ENCODE assay signal across 8 mouse cellular contexts in the genomic region with DNA sequence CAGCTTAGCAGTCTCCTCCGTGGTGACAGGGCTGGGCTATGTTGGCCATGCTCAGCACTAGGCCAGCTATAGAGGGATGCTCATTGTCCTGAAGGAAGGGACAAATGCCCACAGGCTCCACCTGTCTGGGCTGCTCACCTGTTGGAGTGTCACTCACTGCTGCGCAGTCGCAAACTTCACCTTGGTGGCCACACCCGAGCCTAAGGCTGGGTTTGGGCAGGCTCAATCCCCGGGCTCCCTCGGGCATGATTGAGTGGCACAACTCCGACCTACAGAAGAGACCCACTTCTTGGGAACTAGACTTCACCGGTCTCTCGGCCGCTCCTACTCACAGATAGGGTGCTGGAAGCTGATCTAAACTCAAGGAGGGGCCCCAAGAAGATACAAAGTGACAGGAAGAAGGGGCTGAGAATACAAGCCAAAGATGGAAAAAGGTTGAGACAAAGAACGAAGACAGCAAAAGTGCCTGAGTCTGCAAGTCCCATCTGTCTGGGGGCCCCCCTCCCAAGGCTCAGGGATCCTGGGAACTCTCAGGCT. TPM values are rescaled to one million over a fixed set of nuclear protein-coding genes. Genes with fewer than 3 reads are reported as not detected.
DNase-seq lines count a peak whose midpoint lies in the region; ATAC-seq lines count a peak whose summit lies in the region.

No protein-coding gene starts in this region.

- H3K36me3 ChIP-seq in embryonic facial prominence, embryonic 10.5 days (replicated peaks), result peaks cover 47% of the 10 kb centered on the region
- H3K36me3 ChIP-seq in intestine, embryonic 15.5 days, result peaks cover 25% of the 10 kb centered on the region

- peak overlapping the region; percentile 91 for H3K4me3 ChIP-seq in embryonic facial prominence, embryonic 10.5 days
- peak overlapping the region; percentile 77 for H3K4me3 ChIP-seq in intestine, embryonic 15.5 days (replicated peaks)

- H3K9ac ChIP-seq in intestine, embryonic 15.5 days, result peak overlapping the region; percentile 90

- no peak for ATAC-seq in intestine, embryonic 15.5 days
- ATAC-seq in megakaryocyte progenitor cell, adult 5-6 weeks (replicated peaks; ENCODE audit: poor library complexity), result no peak

- intact Hi-C loops in heart, postnatal 36 days (cut with DNase I), result loop anchor here (2.0 to 10.0 kb wide), 3 partner anchors 20 to 1036 kb away; partner anchors contain the start of genes Ltbp4 and Rps16

- peaks cover 55% of the 10 kb centered on the region for H3K4me1 ChIP-seq in embryonic facial prominence, embryonic 10.5 days
- H3K4me1 ChIP-seq in intestine, embryonic 15.5 days (replicated peaks), result peaks cover 35% of the 10 kb centered on the region

- 14% methylated on average over 11 of the region's 11 CpGs for WGBS in embryonic facial prominence, embryonic 10.5 days
- WGBS in intestine, embryonic 15.5 days, result 4% methylated on average over 11 of the region's 11 CpGs

- H3K27ac ChIP-seq in embryonic facial prominence, embryonic 10.5 days (replicated peaks), result peak overlapping the region; percentile 97
- H3K27ac ChIP-seq in intestine, embryonic 15.5 days, result peak overlapping the region; percentile 94

- no peaks in the 10 kb centered on the region for H3K9me3 ChIP-seq in embryonic facial prominence, embryonic 10.5 days
- H3K9me3 ChIP-seq in intestine, embryonic 15.5 days, result no peaks in the 10 kb centered on the region

- H3K27me3 ChIP-seq in embryonic facial prominence, embryonic 10.5 days (replicated peaks; ENCODE audit: low read depth, poor library complexity, severe bottlenecking), result no peaks in the 10 kb centered on the region
- no peaks in the 10 kb centered on the region for H3K27me3 ChIP-seq in intestine, embryonic 15.5 days (replicated peaks)

- peak overlapping the region; percentile 81 for H3K4me2 ChIP-seq in intestine, embryonic 15.5 days (replicated peaks)

- DNase-seq in heart, adult 11 months, result peak; percentile 97
- DNase-seq in heart, postnatal 36 days, result no peak
- DNase-seq in embryonic facial prominence, embryonic 10.5 days (ENCODE audit: low spot score), result peak; percentile 34
- peak; percentile 66 for DNase-seq in lung, postnatal 10 days
- no peak for DNase-seq in layer of hippocampus, adult 11-12 months (ENCODE audit: low spot score)
- no peak for DNase-seq in ovary, postnatal 10 days (ENCODE audit: low spot score)

RNA-seq across cellular contexts. Expression of gene Plekhg2, which starts 1.4 kb away (rescaled TPM):
- total RNA-seq in heart, postnatal 36 days (2021), result 10 to 100 TPM; 15.1 to 15.8 TPM
- polyA plus RNA-seq in embryonic facial prominence, embryonic 10.5 days (2016; fragmentation: Nextera tagmentation; extraction: Ambion mirVana), result 93.4 and 101 TPM in 2 replicates
- 40.2 and 41.7 TPM in 2 replicates for polyA plus RNA-seq in intestine, embryonic 15.5 days (2015; fragmentation: Nextera tagmentation; extraction: Ambion mirVana)
- total RNA-seq in megakaryocyte progenitor cell, adult 5-6 weeks (2015), result 2.9 and 4.3 TPM in 2 replicates
- total RNA-seq in megakaryocyte progenitor cell, adult 5-6 weeks (2017), result 2.0 and 2.1 TPM in 2 replicates

RNA-seq across cellular contexts. Expression of gene Zfp36, which starts 9.0 kb away (rescaled TPM):
- 10 to 100 TPM; 14.7 to 29.0 TPM for total RNA-seq in heart, postnatal 36 days (2021)
- 5.6 and 5.7 TPM in 2 replicates for polyA plus RNA-seq in embryonic facial prominence, embryonic 10.5 days (2016; fragmentation: Nextera tagmentation; extraction: Ambion mirVana)
- polyA plus RNA-seq in intestine, embryonic 15.5 days (2015; fragmentation: Nextera tagmentation; extraction: Ambion mirVana), result 27.2 and 28.1 TPM in 2 replicates
- 87.3 and 149 TPM in 2 replicates for total RNA-seq in megakaryocyte progenitor cell, adult 5-6 weeks (2015)
- total RNA-seq in megakaryocyte progenitor cell, adult 5-6 weeks (2017), result 26.0 and 46.4 TPM in 2 replicates

RNA-seq across cellular contexts. Expression of gene Rps16, which starts 20.6 kb away (rescaled TPM):
- 100 to 1,000 TPM; 494 to 516 TPM for total RNA-seq in heart, postnatal 36 days (2021)
- 1,023 and 1,043 TPM in 2 replicates for polyA plus RNA-seq in embryonic facial prominence, embryonic 10.5 days (2016; fragmentation: Nextera tagmentation; extraction: Ambion mirVana)
- polyA plus RNA-seq in intestine, embryonic 15.5 days (2015; fragmentation: Nextera tagmentation; extraction: Ambion mirVana), result 1,085 and 1,147 TPM in 2 replicates
- 3,279 and 3,562 TPM in 2 replicates for total RNA-seq in megakaryocyte progenitor cell, adult 5-6 weeks (2015)
- total RNA-seq in megakaryocyte progenitor cell, adult 5-6 weeks (2017), result 756 and 903 TPM in 2 replicates

RNA-seq across cellular contexts. Expression of gene Med29, which starts 21.5 kb away (rescaled TPM):
- total RNA-seq in heart, postnatal 36 days (2021), result 10 to 100 TPM; 18.2 to 20.1 TPM
- polyA plus RNA-seq in embryonic facial prominence, embryonic 10.5 days (2016; fragmentation: Nextera tagmentation; extraction: Ambion mirVana), result 61.9 and 62.6 TPM in 2 replicates
- polyA plus RNA-seq in intestine, embryonic 15.5 days (2015; fragmentation: Nextera tagmentation; extraction: Ambion mirVana), result 48.3 and 50.0 TPM in 2 replicates
- 30.6 and 36.8 TPM in 2 replicates for total RNA-seq in megakaryocyte progenitor cell, adult 5-6 weeks (2015)
- total RNA-seq in megakaryocyte progenitor cell, adult 5-6 weeks (2017), result 18.0 and 21.1 TPM in 2 replicates

RNA-seq across cellular contexts. Expression of gene Paf1, which starts 21.7 kb away (rescaled TPM):
- total RNA-seq in heart, postnatal 36 days (2021), result 10 to 100 TPM; 38.8 to 48.0 TPM
- 88.3 and 89.0 TPM in 2 replicates for polyA plus RNA-seq in embryonic facial prominence, embryonic 10.5 days (2016; fragmentation: Nextera tagmentation; extraction: Ambion mirVana)
- polyA plus RNA-seq in intestine, embryonic 15.5 days (2015; fragmentation: Nextera tagmentation; extraction: Ambion mirVana), result 70.8 and 78.9 TPM in 2 replicates
- total RNA-seq in megakaryocyte progenitor cell, adult 5-6 weeks (2015), result 63.9 and 89.2 TPM in 2 replicates
- total RNA-seq in megakaryocyte progenitor cell, adult 5-6 weeks (2017), result 146 and 184 TPM in 2 replicates

Comparison
In these comparisons a context has a peak if more than half of its experiments do, and no peak if none do; other contexts are left out.
1. DNase-seq: peak in heart, adult 11 months (single experiment), embryonic facial prominence, embryonic 10.5 days (single experiment) and lung, postnatal 10 days (single experiment); none in heart, postnatal 36 days (0 of 2), layer of hippocampus, adult 11-12 months (single experiment) and ovary, postnatal 10 days (single experiment).